Mouse (Mus musculus) induced T-regulatory cell, adult 2 months (primary cell): ENCODE measurements around the gene Tmx1.

ENCODE experiments used
- DNase-seq: peaks from one replicate; pipeline ENCODE4 v3.0.0-alpha.2; 2012; ENCODE audit warnings: low read depth

Tmx1 gene

DNA sequence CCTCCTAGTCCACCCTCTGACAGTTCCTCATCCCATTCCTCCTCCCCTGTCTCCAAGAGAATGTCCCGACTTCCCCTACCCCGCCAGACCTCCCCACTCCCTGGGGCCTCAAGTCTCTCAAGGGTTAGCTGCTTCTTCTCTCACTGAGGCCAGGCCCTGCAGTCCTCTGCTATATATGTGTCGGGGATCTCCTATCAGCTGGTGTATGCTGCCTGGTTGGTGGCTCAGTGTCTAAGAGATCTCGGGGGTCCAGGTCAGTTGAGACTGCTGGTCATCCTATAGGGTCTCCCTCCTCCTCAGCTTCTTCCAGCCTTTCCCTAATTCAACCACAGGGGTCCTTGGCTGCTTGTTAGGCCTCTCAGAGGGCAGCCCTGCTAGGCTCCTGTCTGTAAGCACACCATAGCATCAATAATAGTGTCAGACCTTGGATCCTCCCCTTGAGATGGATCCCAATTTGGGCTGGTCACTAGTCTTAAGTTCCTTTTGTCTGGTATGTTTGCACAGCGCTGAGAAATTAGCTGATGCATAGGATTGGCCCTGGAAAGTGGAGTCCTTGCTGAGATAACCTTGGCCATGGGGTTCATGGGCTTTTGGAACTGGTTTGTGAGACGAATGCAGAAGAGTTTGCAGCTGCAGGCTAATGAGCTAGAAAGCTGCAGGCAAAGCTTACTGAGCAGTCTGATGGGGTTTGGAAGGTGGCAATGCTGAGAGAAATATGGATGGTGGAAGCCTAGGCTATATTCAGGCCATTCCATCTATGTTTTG, 34.0 kb downstream of the Tmx1 start:
- DNase-seq = no peak

GRCm38 (mm10) chr12:70492441-70492840, 39.5 kb downstream of the Tmx1 start:
- no peak for DNase-seq

GRCm38 (mm10) chr12:70494494-70495281, 41.8 kb downstream of the Tmx1 start:
- peak; percentile 79 for DNase-seq

DNA sequence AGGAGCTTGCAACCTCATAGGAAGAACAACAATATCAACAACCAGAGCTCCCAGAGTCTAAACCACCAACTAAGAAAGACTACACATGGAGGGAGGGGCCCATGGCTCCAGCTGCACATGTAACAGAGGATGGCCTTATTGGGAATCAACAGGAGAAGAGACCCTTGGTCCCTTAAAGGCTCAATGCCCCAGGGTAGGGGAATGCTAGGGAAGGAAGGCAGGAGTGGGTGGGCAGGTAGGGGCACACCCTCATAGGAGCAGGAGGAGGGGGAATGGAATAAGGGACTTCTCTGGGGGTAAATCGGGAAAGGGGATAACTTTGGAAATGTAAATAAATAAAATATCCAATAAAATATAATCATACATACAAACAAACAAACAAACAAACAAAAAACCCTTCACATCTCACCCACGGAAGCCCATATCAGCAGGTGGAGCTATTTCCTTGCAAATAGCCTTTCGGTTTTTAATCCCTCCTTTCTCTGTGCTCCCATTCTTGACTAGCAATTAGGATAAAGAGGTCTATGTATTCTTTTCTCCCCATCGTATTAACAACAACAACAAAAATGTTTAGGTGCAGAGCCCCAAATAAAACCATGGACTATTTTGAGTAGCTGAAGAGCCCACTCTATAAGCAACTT, 42.5 kb downstream of the Tmx1 start:
- peak; percentile 7 for DNase-seq

GRCm38 (mm10) chr12:70498091-70498490, 45.2 kb downstream of the Tmx1 start:
- DNase-seq = no peak

DNA sequence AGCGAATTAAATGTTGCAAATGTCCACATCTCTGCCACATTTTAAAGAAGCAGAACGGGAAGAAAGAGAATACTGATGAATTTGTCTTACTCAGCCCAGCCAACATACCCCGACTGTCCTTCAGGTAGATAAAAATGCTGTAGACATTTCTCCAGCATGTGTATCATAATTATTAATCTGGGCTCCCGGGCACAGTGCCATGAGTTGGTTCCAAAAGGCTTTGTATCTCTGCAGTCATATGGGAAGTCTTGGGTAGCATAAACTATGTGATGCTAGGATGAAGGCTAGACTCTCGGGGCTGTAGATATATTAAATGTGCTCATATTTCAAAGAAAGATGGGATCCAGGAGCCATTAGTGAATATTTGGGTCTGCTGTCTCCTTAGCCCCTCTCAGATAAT, 53.1 kb downstream of the Tmx1 start:
- DNase-seq = no peak

- DNase-seq = no peak
Observed at GRCm38 (mm10) chr12:70512023-70512422, 59.1 kb downstream of the Tmx1 start.

DNA sequence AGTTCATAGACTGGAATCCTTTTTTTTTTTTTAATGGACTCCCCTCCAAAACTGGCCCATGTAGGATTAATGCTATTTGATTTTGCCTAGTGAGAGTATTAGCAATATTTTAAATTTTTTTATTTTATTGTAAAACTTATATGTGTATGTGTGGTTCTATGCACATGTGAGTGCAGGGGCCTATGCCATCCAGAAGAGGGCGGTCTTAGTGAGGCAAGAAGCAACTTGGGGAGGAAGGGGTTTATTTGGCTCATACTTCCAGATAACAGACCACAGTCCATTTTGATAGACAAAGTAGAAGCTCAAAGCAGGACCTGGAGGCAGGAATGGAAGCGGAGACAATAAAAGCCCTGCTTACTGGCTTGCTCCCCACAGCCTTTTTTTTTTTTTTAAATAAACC, 59.5 kb downstream of the Tmx1 start:
- DNase-seq = no peak
